Mouse (Mus musculus) neural tube, embryonic 12.5 days (tissue): ENCODE results near the gene Col9a2. TPM values are rescaled to one million over a fixed set of nuclear protein-coding genes. Genes with fewer than 3 reads are reported as not detected.

Experiments
- ATAC-seq: fragments of 200-750 bp; cut with Nextera tagmentation; 2 replicates; pipeline ENCODE4 v1.8.0; 2017; ENCODE audit warnings: low read depth, mild to moderate bottlenecking, moderate TSS enrichment, moderate library complexity; ENCODE audit not compliant: low FRiP score
- H3K27ac ChIP-seq: fragments of 300-500 bp; sonication (generic); 2 replicates; pipeline ENCODE4 v1.5.1; 2016
- H3K27me3 ChIP-seq: fragments of 300-500 bp; sonication (generic); replicated peaks from 2 replicates; pipeline ENCODE4 v1.6.1; 2016; ENCODE audit warnings: mild to moderate bottlenecking
- H3K36me3 ChIP-seq: fragments of 300-500 bp; sonication (generic); 2 replicates; pipeline ENCODE4 v1.6.1; 2016; ENCODE audit warnings: mild to moderate bottlenecking
- H3K4me1 ChIP-seq: fragments of 300-500 bp; sonication (generic); 2 replicates; pipeline ENCODE4 v1.6.1; 2016
- H3K4me2 ChIP-seq: fragments of 300-500 bp; sonication (generic); replicated peaks from 2 replicates; pipeline ENCODE4 v1.6.1; 2016; ENCODE audit warnings: mild to moderate bottlenecking
- H3K4me3 ChIP-seq: fragments of 300-500 bp; sonication (generic); 2 replicates; pipeline ENCODE4 v1.5.1; 2016
- H3K9ac ChIP-seq: fragments of 300-500 bp; sonication (generic); 2 replicates; pipeline ENCODE4 v1.6.1; 2016; ENCODE audit warnings: mild to moderate bottlenecking
- H3K9me3 ChIP-seq: fragments of 300-500 bp; sonication (generic); 2 replicates; pipeline ENCODE4 v1.6.1; 2016; ENCODE audit warnings: mild to moderate bottlenecking
- WGBS: fragments of 180-500 bp; shearing (Covaris S2); methylation state at CpG from one replicate; pipeline ENCODE4 v1.1.7; 2016; 5-methylcytosine and 5-hydroxymethylcytosine counted together
- polyA plus RNA-seq: library from polyadenylated mRNA; unstranded; fragments of >200 nt; fragmentation: Nextera tagmentation; extraction: Ambion mirVana; gene quantifications from 2 replicates; pipeline ENCODE4 v1.2.1, GENCODE M21; 2016

Col9a2 gene
- polyA plus RNA-seq: 18.0 and 22.9 TPM in 2 replicates

DNA sequence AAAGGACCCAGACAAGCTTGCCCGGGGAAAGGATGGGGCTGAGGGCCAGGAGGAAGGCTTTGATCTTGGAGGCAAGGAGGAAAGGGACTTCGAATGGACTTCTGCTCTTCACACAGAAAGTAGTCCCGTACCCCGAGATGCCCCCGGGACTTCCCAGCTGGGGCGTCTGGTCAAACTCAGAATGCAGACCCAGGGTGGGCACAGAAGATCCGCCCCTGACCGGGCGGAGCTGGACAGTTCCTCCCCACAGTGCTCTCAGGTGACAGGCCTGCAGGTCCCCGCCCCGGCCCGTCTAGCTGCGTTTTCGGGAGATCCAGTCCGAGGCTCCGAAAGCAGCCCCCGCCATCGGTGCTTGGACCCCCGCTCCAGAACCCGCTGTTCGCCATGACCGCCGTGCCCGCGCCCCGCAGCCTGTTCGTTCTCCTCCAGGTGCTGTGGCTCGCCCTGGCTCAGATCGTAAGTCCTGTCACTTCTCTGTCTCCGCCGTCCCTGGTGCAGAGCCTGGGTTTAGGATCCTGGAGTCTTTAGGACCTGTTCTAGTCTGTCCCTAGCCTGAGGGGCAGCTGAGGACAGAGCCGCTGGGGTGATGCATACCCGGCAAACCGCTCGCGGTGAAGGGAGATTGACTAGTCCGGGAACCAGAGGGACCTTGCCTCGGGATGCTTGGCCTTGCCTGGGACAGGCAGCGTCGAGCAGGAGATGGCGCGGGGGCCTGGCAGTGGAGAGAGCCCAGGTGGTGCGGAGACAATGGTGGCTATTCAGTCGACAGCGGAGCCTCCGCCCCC, at the start of gene Col9a2:
Col9a2 (plus strand) TSS at position 55 of the 785 bp plus-strand sequence.
- H3K4me3 ChIP-seq: peak within 1 kb of the TSS; percentile 39
- peaks cover 28% of the 10 kb centered on the region for H3K4me1 ChIP-seq
- ATAC-seq: peak; percentile 34
- WGBS: 3% methylated on average over 46 of the region's 46 CpGs
- H3K9ac ChIP-seq: peak within 1 kb of the TSS; percentile 54
- no peaks in the 10 kb centered on the region for H3K36me3 ChIP-seq
- H3K9me3 ChIP-seq: no peaks in the 10 kb centered on the region
- H3K27me3 ChIP-seq: peaks cover 26% of the 10 kb centered on the region
- peak within 1 kb of the TSS; percentile 72 for H3K4me2 ChIP-seq
- H3K27ac ChIP-seq: no peak within 1 kb of the TSS

DNA sequence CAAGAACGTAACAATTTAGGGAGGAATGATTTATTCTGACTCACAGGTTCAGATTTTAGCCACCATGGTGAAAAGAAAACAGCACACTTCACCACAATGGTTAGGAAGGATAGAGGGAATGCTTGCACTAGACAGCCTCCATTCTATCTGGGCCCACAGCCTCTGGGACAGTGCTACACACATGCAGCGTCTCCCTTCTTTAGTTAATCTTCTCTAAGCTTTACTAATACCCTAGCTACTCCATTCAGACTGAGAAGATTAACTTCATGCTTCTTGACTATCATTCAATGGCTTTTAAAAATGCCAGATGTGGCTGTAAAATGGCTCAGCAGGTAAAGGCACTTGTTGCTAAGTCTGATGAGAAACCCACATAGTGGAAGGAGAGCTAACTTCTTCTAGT, 46.9 kb upstream of the Col9a2 start:
- no peak for ATAC-seq
- no peak overlapping the region for H3K4me3 ChIP-seq

DNA sequence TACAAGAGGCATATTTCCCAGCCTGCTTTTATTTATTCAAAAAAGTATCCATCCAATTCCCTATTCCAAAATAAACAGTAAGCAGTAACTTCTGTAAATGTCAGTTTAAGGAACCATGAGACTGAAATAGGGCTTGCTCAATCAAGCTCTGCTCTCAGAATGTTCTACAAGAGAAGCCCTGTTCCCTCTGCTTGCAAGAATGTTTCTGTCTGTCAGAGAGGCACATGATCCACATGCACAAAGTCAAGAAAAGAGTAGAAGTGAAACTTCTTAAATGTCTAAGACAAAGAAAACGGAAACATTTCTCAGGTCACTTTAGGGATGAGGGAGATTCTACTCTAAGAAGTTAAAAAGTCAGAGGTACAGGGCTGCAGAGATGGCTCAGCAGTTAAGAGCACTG, 46.2 kb upstream of the Col9a2 start:
- H3K4me2 ChIP-seq: no peak overlapping the region
- 0 out of 2 replicates have a peak, but pooled peaks cover 4% of the 10 kb centered on the region for H3K9me3 ChIP-seq
- no peaks in the 10 kb centered on the region for H3K4me1 ChIP-seq
- no peak overlapping the region for H3K9ac ChIP-seq
- H3K27ac ChIP-seq: no peak overlapping the region
- no peaks in the 10 kb centered on the region for H3K27me3 ChIP-seq
- ATAC-seq: no peak
- no peaks in the 10 kb centered on the region for H3K36me3 ChIP-seq
- WGBS: 89% methylated on average over 1 of the region's 1 CpGs
- no peak overlapping the region for H3K4me3 ChIP-seq

More for the DNA sequence above, 46.9 kb upstream of the Col9a2 start:
- 0 out of 2 replicates have a peak, but pooled peaks cover 4% of the 10 kb centered on the region for H3K9me3 ChIP-seq
- H3K36me3 ChIP-seq: no peaks in the 10 kb centered on the region
- no peak overlapping the region for H3K4me2 ChIP-seq
- no peaks in the 10 kb centered on the region for H3K4me1 ChIP-seq
- no peaks in the 10 kb centered on the region for H3K27me3 ChIP-seq
- WGBS: 81% methylated on average over 2 of the region's 2 CpGs
- no peak overlapping the region for H3K9ac ChIP-seq
- no peak overlapping the region for H3K27ac ChIP-seq

DNA sequence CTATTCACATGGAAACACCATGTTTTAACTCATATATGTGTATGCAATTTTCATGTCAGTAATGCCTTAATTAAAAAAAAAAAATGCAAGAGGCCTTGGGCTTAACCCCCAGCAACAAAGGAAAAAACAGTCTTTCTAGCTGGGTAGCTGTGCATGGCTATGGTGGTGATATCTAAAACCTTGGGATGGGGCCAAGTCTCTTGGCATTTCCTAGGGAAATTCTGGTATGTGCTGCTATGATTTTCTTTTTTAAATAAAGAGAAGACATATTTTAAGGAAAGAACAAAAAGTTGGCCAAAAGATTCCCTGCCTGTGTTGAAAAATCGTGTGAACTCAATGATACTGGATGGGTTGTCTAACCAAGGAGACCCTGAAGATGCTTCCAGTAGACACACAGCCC, 43.3 kb upstream of the Col9a2 start:
- no peak overlapping the region for H3K27ac ChIP-seq
- no peak overlapping the region for H3K9ac ChIP-seq
- no peaks in the 10 kb centered on the region for H3K36me3 ChIP-seq
- H3K4me1 ChIP-seq: no peaks in the 10 kb centered on the region
- H3K9me3 ChIP-seq: no peaks in the 10 kb centered on the region
- no peak overlapping the region for H3K4me2 ChIP-seq
- no peaks in the 10 kb centered on the region for H3K27me3 ChIP-seq
- 85% methylated on average over 1 of the region's 1 CpGs for WGBS
- no peak for ATAC-seq
- no peak overlapping the region for H3K4me3 ChIP-seq

DNA sequence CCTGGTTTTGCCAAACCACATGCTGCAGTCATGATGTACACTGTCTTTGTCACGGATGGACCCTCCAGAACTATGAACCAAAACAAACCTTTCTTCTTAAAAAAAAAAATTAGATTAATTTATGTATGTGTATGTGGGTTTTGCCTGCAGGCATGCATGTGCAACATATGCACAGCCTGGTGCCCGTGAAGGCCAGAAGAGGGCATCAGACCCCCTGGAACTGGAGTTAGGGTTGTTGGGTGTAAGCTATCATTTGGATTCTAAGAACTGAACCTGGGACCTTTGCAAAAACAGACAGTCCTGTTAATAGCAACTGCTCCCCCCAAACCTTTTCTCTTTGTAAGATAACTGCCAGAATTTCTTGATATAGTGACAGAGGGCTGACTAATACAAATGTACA, 38.1 kb upstream of the Col9a2 start:
- H3K9me3 ChIP-seq: no peaks in the 10 kb centered on the region
- no peak overlapping the region for H3K4me2 ChIP-seq
- H3K27ac ChIP-seq: no peak overlapping the region
- H3K4me3 ChIP-seq: no peak overlapping the region
- peaks cover 27% of the 10 kb centered on the region for H3K4me1 ChIP-seq
- H3K9ac ChIP-seq: no peak overlapping the region
- no peak for ATAC-seq
- 77% methylated on average over 2 of the region's 2 CpGs for WGBS
- no peaks in the 10 kb centered on the region for H3K27me3 ChIP-seq
- no peaks in the 10 kb centered on the region for H3K36me3 ChIP-seq

DNA sequence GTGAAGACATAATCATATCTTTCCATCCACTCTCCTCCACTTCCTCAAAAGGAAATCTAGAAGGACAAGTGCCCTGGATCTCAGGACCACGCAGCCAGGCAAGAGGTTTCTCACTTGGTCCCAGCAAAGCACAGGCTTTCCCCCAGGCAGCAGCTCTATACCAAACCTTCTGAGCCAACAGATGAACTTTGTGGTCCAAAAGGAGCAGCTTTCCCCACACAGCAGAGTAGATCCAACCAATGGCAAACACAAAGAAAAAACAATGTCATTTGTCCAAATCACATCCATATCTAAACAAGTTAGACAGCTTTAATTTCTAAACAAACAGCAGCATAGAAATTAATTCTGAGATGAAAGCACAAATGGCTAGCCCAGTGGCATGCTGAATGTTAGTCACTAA, 37.5 kb upstream of the Col9a2 start:
- Histone ChIP-seq H3K4me1 (peaks cover 27% of the 10 kb centered on the region), H3K27ac (peak overlapping the region; percentile 18; the same call in 1 of the 2 replicates), H3K9me3 (no peaks in the 10 kb centered on the region), H3K9ac (no peak overlapping the region), H3K4me3 (no peak overlapping the region), H3K36me3 (no peaks in the 10 kb centered on the region), H3K27me3 (no peaks in the 10 kb centered on the region), H3K4me2 (no peak overlapping the region)
- no peak for ATAC-seq
- WGBS: 93% methylated on average over 1 of the region's 1 CpGs

DNA sequence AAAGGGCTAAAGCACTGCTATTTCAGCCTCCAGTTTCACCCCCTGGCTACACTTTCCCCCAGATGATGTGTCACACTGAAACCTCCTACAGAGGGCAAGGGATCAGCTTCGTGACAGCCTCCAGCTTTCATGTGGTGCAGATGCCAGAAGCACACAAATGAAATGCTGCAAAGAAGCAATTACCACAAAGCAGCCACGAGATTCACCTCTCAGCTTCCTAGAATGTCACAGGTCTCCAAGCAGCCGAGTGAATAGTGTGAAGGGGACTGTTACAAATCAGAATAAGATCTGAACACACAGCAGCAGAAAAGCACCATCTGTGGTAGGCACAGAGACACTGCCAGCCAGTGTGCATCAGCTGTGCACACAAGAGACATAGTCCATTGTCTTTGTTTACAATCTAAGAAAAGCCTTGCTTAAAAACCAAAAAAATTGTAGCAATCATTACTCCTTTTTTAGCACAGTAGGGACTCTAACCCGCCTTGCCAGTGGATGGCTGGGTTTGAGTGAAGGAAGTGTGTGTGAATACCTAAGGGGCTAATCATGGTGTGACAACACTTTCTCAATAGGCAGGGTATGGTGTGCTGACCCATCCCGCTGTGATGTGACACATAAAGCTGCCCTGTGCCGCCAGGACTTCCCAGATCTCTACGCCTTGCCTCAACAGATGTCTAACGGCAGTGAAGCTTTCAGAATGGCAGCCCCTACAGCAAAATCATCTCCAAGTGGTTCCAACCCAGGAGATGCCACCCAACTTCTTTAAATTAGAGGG, 36.6 kb upstream of the Col9a2 start:
- H3K36me3 ChIP-seq: no peaks in the 10 kb centered on the region
- no peak overlapping the region for H3K4me3 ChIP-seq
- H3K4me1 ChIP-seq: peaks cover 27% of the 10 kb centered on the region
- no peaks in the 10 kb centered on the region for H3K9me3 ChIP-seq
- peak overlapping the region; percentile 41 for H3K4me2 ChIP-seq
- H3K27me3 ChIP-seq: no peaks in the 10 kb centered on the region
- no peak overlapping the region for H3K9ac ChIP-seq
- peak overlapping the region; percentile 18; the same call in 1 of the 2 replicates for H3K27ac ChIP-seq
- 9% methylated on average over 8 of the region's 8 CpGs for WGBS
- peak; percentile 77 for ATAC-seq

DNA sequence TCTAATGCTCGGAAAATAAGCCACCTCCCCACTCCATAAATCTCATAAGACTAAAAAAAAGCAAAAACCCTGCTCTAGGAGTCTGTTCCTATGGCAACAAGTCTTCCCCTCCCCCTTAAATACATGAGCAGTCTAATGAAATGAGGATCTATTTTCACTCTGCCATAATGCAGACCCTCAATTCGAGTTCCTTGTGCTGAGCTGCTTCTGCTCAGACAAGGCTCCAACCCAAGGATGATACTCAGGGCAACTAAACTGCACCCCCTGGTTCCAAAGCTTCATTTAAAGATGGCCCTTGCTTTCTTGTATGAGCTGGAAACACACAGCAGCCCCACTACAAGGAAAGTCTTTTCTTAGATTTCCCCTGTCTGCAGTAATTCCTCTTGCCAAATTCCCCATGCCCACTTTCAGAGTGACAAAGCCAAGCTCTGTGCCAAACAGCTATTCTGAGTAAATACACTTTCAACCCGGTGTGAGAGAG, 35.5 kb upstream of the Col9a2 start:
- Histone ChIP-seq H3K36me3 (no peaks in the 10 kb centered on the region), H3K27me3 (no peaks in the 10 kb centered on the region), H3K9ac (no peak overlapping the region), H3K27ac (peak overlapping the region; percentile 13), H3K9me3 (no peaks in the 10 kb centered on the region), H3K4me2 (peak overlapping the region; percentile 12), H3K4me3 (no peak overlapping the region), H3K4me1 (peaks cover 27% of the 10 kb centered on the region)
- peak; percentile 80 for ATAC-seq
- 18% methylated on average over 3 of the region's 3 CpGs for WGBS

DNA sequence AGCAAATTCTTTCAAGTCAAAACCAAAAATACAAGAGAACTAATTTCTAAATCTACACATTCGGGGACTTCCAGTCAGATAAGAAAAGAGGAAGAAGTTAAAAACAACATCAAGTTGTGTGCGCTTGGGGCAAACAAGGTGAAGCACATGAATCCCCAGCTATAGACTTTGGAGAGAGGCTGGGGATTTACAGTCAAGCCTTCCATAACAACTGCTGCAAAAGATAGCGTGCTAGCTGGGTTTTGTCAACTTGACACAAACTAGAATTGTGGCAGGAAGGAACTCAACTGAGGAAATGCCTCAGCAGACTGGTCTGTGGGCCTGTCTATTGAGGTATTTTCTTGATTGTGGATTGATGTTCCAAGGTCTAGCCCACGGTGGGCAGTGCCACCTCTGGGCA, 34.5 kb upstream of the Col9a2 start:
- 85% methylated on average over 4 of the region's 4 CpGs for WGBS
- no peaks in the 10 kb centered on the region for H3K36me3 ChIP-seq
- H3K9ac ChIP-seq: no peak overlapping the region
- peaks cover 35% of the 10 kb centered on the region for H3K4me1 ChIP-seq
- peak overlapping the region; percentile 17; the same call in 1 of the 2 replicates for H3K27ac ChIP-seq
- no peak overlapping the region for H3K4me2 ChIP-seq
- H3K9me3 ChIP-seq: no peaks in the 10 kb centered on the region
- H3K4me3 ChIP-seq: no peak overlapping the region
- H3K27me3 ChIP-seq: no peaks in the 10 kb centered on the region
- no peak for ATAC-seq

DNA sequence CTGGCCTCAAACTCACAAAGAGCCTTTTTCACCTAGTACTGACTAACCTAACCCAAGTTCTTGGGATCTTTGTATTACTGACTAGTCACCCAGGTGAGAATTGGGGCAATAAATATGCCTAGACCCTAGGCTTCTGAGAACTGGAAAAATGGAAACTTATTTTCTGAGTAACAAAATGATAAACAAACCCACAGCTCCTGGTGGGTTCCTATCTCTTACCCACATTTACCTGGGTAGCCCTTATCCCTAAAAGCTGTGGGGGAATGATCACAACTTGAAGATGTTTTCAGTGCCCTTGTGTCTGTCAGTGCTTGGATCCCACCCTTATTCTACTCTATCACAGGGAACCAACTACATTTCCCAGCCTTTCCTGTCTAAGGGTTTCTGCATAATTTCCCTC, 32.2 kb upstream of the Col9a2 start:
- Histone ChIP-seq H3K27me3 (no peaks in the 10 kb centered on the region), H3K27ac (no peak overlapping the region), H3K4me3 (no peak overlapping the region), H3K9me3 (no peaks in the 10 kb centered on the region), H3K9ac (no peak overlapping the region), H3K36me3 (no peaks in the 10 kb centered on the region), H3K4me1 (peaks cover 30% of the 10 kb centered on the region), H3K4me2 (no peak overlapping the region)
- no peak for ATAC-seq

DNA sequence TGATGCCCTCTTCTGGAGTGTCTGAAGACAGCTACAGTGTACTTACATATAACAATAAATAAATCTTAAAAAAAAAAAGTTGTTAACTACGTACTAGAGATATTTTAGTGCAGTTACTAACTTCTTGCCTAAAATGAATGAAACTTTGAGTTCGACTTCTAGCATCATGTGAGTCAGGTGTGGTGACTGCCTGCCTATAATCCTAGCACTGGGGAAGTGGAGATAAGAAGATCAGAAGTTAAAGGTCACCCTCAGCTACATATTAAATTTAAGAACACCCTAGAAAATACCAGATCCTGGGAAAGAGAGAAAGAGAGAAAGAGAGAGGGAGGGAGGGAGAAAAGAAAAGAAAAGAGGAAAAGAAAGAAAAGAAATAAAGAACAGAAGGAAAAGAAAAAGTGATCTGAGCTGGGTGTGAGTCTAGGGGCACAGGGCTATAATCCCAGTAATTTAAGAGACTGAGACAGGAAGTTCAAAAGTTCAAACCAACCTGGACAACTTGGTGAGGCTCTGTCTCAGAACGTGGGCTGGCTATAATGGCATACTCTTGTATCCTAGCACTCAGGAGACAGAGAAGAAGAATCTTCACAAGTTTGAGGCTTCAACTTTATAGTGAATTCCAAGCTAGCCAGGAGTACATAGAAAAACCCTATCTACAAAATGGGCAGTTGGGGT, 31.0 kb upstream of the Col9a2 start:
- no peak overlapping the region for H3K9ac ChIP-seq

DNA sequence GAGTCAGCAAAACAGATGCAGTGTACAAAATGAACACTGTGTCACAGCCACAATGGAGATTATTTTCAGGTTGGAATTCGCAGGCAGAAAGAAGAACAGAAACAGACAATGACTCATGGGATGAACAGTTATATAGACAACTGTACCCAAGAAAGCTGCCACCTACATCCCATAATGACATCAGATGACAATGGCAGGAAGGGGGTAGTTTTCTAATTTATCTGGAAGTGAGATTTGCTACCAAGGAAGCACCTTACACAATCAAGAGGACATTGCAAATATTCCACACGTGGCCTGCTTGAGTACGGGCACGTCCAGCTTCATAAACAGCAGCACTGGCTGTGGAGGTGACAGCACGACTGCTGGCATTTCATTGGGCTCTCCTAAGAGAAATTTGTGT, 30.0 kb upstream of the Col9a2 start:
- ATAC-seq: no peak

More for the DNA sequence above, 31.0 kb upstream of the Col9a2 start:
- Histone ChIP-seq H3K4me3 (no peak overlapping the region), H3K27ac (no peak overlapping the region), H3K27me3 (no peaks in the 10 kb centered on the region), H3K4me1 (peaks cover 18% of the 10 kb centered on the region), H3K4me2 (no peak overlapping the region), H3K9me3 (no peaks in the 10 kb centered on the region), H3K36me3 (no peaks in the 10 kb centered on the region)
- WGBS: 71% methylated on average over 3 of the region's 3 CpGs
- ATAC-seq: no peak

More for the DNA sequence above, 30.0 kb upstream of the Col9a2 start:
- Histone ChIP-seq H3K4me1 (peaks cover 10% of the 10 kb centered on the region), H3K27ac (no peak overlapping the region), H3K27me3 (no peaks in the 10 kb centered on the region), H3K36me3 (no peaks in the 10 kb centered on the region), H3K9me3 (no peaks in the 10 kb centered on the region), H3K4me3 (no peak overlapping the region), H3K9ac (no peak overlapping the region), H3K4me2 (no peak overlapping the region)
- WGBS: 86% methylated on average over 5 of the region's 5 CpGs
